Mouse (Mus musculus) embryo, embryonic 11.5 days (tissue): ENCODE data around the gene Tnfsf13.
"Not testable (repeated sequence)": the region's sequence is repeated elsewhere in the genome, so short reads cannot be mapped to it uniquely, and the experiment has no call there.

Experiments
- DNase-seq: peaks from one replicate; pipeline ENCODE4 v3.0.0-alpha.2; 2012; ENCODE audit warnings: low read depth, low spot score

Gene Tnfsf13

DNA sequence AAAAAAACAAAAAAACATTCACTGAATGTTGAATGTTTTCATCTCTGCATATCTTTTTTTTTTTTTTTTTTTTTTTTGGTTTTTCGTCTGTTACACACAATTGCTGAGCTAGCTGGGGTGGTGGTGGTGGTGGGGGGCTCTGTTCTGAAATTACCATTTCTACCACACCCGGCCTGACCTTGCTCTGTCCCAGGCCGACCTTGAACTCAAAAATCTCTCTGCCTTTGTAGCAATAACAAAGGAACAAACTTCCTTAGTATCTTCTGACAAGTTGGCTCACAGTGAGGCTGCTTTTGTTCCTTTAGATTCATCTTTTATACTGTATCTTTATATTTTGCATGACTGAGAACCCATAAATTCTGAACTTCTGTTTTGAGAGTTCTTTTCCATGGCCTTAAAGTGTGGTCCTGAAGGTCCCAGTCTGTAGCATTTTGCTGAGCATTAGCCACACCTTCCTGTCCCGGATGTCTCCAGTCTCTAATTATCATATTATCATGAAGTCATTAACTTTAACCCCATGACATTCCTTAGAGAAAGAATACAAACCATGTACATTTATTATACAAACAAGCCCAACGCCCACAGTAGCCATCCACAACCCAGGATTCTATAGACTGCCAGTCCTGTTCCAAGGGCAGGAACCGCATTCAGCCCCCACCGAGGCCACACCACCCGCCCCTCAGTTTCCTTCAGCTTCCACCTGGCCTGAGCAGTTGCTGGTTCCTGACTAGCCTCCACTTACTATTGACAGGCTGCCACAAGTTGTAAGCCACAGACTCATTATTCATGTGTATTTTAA lies 18.4 kb upstream of the Tnfsf13 start:
- DNase-seq = no peak

DNA sequence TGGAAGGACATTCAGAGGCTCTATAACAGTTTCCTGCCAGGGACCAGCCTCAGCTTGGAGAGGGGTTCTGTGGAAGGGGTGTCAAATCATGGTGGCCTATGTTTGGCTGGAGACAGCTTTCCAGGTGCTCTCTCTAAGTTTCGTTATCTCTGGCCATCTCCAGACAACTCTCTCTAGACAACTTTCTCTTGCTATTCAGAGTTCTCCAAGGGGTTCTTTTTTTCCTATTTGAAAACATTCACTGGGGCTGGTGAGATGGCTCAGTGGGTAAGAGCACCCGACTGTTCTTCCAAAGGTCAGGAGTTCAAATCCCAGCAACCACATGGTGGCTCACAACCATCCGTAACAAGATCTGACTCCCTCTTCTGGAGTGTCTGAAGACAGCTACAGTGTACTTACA lies 17.8 kb upstream of the Tnfsf13 start:
- not testable (repeated sequence) for DNase-seq

- not testable (repeated sequence) for DNase-seq
Measured at GRCm38 (mm10) chr11:69702886-69703285, 17.3 kb upstream of the Tnfsf13 start.

GRCm38 (mm10) chr11:69699595-69699994 lies 14.0 kb upstream of the Tnfsf13 start:
- no peak for DNase-seq

DNA sequence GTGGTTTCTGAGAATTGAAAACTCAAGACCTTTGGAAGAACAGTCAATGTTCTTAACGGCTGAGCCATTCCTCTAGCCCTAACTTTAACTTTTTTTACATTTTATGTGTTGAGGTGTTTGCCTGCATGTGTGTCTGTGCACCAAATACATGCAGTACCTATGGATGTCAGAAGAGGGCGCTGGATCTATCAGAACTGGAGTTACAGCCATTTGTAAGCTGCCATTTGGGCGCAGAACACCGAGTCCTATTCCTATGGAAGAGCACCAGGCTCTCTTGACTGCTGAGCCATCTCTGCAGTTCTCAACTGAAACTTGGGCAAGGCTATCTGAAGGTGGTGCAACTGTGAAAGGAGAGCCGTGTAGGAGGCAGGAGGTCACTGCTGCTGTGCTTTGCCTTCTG lies 13.0 kb upstream of the Tnfsf13 start:
- no peak for DNase-seq

DNA sequence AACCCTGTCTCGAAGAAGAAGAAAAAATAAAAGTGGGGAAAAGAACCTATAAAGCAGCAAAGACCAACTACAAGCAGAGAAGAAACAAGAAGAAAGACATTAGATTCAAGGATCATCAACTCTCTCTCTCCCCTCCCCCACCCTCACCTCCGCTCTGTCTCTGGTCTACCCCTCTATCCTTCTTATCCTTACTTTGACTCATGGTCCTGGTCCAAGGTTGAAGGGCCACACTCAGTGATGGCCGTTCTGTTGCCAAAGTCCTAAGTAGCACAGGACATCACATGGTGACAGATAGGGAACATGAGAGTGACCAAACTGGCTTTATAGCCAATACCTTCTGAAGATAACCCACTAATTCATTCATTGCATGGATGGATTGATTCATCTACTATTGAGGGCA lies 11.8 kb upstream of the Tnfsf13 start:
- no peak for DNase-seq

GRCm38 (mm10) chr11:69695361-69696181 lies 10.0 kb upstream of the Tnfsf13 start, which contains the start of the genes Tnfsf12 and Tnfsfm13:
TSS of gene Tnfsf12 (minus strand) at chr11:69695849.
TSS of gene Tnfsfm13 (minus strand) at chr11:69696098.
- DNase-seq = no peak

- DNase-seq = no peak
Measured at GRCm38 (mm10) chr11:69695046-69695360, 9.4 kb upstream of the Tnfsf13 start.

- DNase-seq = no peak
Measured at GRCm38 (mm10) chr11:69693421-69693965, 7.9 kb upstream of the Tnfsf13 start.

- no peak for DNase-seq
Measured at GRCm38 (mm10) chr11:69692863-69693262, 7.3 kb upstream of the Tnfsf13 start.

DNA sequence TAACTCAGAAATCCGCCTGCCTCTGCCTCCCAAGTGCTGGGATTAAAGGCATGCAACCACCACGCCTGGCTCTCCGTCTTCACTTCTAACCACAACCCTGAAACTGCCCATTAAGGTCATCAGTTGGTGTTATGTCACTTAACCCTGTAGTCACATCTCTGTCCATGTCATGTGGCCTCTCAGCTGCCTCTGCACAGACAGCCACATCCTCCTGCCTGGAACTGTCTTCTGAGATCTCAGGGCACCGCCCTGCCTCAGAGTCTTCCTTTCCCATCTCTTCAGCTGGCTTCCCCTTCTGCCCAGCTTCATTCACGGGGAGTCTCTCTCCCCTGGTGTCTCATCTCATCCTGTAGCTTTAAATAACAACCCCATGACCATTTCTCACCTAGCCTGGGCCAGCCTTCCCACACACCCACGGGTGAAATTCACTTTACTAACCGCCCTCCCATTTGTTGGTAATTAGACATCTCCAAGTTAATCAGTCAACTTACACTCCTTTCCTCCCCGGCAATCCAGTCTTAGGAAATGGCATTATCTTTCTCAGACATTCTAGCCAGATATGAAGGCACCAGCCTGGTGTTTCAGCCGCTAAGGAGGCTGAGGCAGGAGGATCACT lies 6.7 kb upstream of the Tnfsf13 start:
- DNase-seq = no peak

- DNase-seq = no peak
Measured at GRCm38 (mm10) chr11:69689891-69690290, 4.3 kb upstream of the Tnfsf13 start.

GRCm38 (mm10) chr11:69687061-69687460 lies 1.5 kb upstream of the Tnfsf13 start:
- no peak for DNase-seq

GRCm38 (mm10) chr11:69686377-69686776 lies 793 bp upstream of the Tnfsf13 start:
- no peak for DNase-seq

- no peak for DNase-seq
Measured at GRCm38 (mm10) chr11:69684936-69685335, 648 bp downstream of the Tnfsf13 start.

DNA sequence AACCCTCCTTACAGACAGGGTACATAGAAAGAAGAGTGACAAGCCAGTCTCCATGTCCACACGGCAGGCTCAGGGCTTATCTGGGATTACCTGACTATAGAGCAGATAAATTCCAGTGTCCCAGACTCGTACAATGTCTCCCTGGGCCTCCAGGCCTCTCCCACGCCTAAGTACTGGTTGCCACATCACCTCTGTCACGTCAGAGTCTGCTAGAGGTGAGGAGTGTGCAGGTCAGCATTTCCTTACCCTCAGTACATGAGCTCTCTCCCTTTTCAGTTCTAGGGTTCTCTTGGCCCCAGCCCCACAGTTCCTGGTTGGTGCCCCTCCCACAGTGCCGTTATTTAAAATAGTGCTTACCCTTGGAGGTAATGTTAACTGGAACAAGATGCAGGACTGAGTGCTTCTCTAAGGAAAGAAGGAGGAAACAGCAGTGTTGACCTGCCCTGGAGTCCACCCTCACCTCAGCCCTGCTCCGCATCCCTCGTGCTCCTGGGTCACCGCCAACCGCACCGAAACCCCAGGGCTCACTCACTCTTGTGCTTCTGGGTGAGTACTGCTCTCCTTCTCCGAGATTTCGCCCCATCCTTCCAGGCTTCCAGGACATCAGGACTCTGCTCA lies 1.3 kb downstream of the Tnfsf13 start:
- no peak for DNase-seq

- DNase-seq = no peak
Measured at GRCm38 (mm10) chr11:69683576-69683975, 2.0 kb downstream of the Tnfsf13 start.

DNA sequence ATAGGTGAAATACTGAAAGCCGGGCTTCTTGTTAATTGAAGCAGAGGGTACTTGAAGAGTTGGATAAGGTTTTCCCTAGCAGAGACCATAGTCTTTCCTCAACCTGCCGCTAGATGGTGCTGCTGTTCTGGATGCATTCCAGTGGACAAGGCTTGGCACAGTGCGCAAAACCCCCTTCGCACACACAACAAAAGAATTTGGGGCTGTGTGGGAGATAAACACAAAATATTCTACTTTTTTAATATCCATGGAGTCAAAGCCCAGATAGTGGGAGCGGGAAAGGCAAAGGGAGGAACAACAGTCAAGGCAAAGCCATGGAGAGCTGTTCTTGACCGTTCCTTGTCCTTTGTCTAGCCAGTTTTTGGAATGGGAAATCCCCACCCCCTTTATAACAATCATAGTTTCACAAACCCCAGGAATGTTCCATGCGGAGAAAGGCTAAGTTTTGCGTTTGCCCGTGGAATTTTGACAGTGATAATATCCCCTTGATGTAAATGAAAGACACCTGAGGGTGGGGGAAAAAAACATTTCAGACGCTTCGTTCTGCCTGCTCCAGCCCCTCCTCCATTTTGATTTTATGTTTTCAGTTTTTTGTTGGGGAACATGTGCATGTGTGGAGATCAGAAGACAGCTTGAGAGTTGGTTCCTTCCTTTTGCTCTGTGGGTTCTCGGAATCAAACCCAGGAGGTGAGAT lies 2.6 kb downstream of the Tnfsf13 start:
- DNase-seq = peak; percentile 88

DNA sequence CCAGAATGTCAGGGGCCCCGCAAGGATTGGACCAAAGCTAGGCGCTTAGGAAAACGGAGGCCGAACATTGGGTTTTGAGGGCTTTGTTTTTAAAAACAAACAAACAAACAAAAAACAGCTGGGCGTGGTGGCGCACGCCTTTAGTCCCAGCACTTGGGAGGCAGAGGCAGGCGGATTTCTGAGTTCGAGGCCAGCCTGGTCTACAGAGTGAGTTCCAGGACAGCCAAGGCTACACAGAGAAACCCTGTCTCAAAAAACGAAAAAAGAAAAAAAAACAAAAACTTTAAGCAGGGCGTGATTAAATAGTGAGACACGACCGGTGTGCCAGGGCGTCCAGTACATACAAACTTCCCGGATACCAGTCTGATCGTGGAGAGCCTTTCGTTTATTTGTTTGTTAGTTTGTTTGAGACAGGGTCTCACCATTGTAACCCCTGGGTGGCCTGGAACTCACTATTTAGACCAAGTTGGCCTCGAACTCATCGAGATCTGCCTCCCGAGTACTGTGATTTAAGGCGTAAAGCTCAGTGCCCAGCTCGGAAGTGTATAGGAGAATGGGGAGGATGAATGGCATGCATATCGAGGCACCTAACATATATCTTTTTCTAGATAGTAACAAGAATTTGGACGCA lies 3.3 kb downstream of the Tnfsf13 start:
- DNase-seq = no peak
